Mouse (Mus musculus) heart, postnatal 0 days (tissue): ENCODE data around the gene Tmem11.

Experiments used
- CTCF ChIP-seq: IDR thresholded peaks from 2 replicates; pipeline ENCODE4 v1.5.1; 2016; ENCODE audit warnings: antibody characterized with exemption, control low read depth, low read depth
- EP300 ChIP-seq: IDR thresholded peaks from 2 replicates; pipeline ENCODE4 v1.6.1; 2016; ENCODE audit warnings: antibody characterized with exemption, low read depth

DNA sequence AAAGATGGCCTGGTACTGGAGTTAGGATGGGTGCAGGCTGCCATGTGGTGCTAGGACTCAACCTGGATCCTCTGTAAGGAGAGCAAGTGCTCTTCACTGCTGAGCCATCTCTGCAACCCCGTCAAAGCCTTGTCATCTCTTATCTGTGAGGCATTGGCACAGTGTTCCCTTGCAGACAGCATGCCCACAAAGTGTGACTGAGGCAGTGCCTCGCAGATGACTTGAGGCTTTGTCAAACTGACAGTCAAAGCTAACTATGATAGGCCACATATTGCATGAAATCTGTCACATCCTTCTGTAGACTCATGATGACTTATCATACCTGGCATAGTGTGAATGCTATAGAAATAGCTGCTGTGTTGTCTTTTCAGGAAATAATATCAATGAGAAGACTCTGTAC is 40.9 kb upstream of the Tmem11 start:
- TF ChIP-seq CTCF: no peak
- no peak for TF ChIP-seq EP300
